Mouse (Mus musculus) hindlimb bud, embryonic 11.5 days (tissue): ENCODE data around the gene Ptprn.

Source experiments
- DNase-seq: peaks from one replicate; pipeline ENCODE4 v3.0.0-alpha.2; 2012; ENCODE audit warnings: low read depth, low spot score; ENCODE audit errors: extremely low spot score

The Ptprn gene

DNA sequence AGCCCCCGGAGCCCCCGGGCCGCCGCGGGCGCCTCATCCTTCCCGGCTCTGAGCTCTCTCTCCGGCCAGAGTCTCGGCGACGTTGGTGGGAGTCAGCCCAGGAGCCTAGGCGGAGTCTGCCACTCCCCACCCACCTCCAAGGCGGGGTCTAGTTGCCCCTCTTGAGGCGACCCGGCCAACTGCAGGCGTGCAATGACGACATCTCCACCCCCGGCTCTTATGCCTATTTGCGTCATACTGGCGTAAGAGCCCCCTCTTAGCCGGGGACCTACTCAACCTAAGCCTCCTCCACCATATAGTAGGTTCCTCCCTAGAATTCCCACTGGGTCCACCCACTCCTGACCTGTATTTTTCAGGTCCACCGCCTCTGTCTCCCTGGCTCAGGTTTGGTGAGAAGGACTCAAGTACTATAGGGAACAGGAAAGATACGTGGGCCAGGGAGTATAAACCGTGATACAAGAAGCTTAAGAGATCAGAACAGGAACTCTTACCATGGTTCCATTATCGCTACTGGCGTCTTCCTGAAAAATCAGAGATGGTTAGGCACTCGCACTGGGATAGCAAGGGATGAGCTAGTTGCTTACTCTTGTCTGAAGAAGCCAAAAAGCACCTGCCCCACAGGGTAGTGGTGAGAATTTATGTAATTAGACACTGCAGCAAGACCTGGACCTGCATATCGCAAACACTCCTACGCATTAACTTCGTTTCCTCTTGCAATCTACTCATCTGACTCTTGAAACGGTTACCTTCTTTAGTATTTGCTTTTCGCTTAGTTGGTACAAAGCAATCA lies at the start of gene Ptprn:
TSS of gene Ptprn (minus strand) at position 412 of the 790 bp plus-strand sequence.
- no peak for DNase-seq

GRCm38 (mm10) chr1:75311694-75312093 lies 47.4 kb upstream of the Ptprn start:
- DNase-seq: no peak

GRCm38 (mm10) chr1:75304662-75305061 lies 40.4 kb upstream of the Ptprn start:
- DNase-seq: no peak

DNA sequence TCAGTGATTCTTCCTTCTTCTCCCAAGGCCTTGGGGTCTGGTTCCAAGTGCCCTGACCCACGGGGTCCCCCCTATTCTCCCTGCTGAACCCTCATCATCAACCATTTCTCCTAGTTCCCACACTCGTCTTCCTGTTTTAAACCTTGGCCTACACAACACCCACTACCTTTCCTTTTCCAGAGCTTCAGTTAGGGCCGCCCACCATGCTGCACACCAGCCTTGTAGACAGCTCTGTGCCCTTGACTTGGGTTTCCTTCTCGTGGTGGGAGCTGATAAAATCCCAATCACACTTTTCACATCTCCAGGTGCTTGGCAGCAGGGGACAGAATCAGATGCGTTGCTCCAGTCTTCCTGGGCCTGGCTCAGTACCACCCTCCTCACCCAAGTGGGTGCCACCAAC lies 30.0 kb upstream of the Ptprn start:
- DNase-seq: no peak

DNA sequence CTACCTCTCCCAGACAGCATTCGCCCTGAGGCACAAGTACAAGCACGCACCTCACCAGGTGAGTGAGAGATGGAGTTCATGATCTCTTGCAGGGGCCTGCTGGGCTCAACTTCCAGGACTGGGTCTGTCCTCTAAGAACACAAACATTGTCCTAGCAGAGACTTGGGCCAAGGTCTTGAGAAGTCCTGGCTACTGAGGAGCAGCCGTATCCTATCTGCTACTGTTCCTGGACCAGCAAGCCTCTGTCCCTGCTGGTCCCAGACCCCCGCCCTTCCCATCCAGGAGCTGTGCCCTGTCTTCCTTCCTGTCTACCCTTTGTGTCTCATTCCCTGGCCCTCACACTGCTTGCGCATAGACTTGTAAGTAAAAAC lies 29.0 kb upstream of the Ptprn start:
- no peak for DNase-seq

DNA sequence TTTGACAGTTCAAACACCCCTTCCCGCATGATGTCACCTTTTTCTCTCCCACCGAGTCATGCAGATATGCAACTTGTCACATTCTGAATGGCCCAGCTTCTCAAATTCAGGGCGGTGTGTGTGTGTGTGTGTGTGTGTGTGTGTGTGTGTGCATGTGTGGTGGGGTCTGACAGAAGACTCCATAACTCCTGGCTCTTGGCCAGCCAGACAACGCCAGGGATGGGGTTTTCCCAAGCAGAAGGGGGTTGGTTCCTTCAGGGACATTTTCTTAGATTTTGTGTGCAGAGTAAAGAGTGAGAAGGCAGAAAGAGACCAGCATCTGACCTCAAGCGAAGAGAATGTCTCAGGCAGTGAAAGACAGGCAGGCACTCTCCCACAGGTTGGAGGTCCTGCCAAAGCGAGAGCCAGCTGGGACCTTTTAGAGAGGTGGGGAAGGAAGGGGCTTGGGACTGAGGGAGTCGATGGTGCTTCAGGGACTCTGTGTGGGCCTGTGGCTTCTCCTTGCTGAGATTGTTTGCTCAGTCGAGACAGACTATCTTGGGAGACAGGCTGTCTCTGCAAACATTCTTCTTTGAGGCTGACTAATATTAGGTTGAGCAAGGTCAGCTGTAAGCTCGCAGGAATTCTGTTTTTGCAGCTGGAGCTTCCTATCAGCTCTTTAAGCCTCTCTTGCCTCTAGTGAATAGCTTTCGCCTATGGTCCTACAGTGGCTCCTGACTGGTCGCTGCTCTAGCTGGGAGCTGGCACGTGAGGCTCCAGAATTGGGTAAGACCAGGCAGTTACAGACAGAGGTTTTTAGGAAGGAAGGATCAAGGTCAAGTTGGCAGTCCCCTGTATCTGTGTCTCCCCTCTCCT lies 28.4 kb upstream of the Ptprn start:
- no peak for DNase-seq

DNA sequence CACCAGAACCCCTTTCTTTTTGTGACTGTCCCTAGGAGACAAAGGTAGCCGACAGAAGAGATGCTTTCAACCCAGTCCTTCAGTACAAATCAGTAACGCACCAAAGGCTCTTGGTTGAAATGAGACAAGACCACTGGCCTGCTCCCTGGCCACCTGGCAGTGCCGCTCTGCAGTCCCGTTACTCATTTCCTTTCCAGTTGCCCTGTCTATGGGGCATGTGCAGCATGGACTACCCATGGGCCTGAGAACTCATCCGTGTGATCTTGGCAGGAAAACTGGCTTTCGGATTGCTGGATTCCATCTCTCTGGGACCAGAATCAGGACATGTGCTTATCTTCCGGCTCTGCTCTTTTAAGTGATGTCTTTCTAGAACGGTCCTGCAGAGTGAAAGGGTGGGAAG lies 27.0 kb upstream of the Ptprn start:
- DNase-seq: no peak

- DNase-seq: no peak
These were observed 26.3 kb upstream of the Ptprn start for GRCm38 (mm10) chr1:75290582-75290981.

DNA sequence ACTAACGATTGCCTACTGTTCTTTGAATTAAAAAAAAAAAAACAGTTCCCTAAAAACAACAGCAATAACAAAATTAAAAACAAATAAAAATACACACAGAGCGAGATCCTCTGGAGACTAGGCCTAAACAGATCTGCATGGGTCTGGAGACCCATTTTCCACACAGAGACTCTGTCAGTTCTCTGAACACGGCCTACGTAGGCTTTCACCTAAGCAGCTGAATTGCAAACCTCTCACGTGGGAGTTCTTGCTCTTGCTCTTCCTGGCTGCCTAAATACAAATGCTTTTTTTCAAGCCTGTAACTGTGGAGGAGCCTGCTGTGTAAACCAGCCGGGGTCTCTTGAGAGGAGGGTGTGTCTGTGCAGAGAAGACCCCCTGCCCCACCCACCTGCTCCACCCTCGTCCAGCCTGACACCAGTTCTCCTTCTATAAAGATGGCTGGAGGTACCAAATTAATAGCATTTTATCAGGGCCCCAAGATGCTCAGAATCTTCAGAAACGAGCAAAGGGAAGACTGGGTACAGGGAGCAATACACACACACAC lies 25.7 kb upstream of the Ptprn start:
- DNase-seq: no peak

DNA sequence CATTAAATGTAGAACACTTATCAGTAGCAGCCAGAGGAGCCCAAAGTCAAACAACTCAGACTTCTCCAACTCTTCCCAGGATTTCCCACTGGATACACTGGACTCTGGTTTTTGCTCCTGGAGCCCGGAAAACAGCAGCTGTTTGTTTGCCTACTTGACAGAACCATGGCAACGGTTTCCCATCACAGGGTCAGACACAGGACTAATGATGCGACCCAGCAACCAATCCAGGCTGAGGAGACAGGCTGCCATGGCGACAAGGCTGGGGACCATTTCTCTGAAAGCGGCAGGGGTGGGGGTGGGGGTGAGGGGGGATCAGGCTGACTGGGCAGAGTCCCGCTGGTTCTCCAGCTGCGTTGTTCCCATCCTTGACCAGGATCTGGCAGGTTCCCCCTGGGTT lies 25.1 kb upstream of the Ptprn start:
- no peak for DNase-seq

DNA sequence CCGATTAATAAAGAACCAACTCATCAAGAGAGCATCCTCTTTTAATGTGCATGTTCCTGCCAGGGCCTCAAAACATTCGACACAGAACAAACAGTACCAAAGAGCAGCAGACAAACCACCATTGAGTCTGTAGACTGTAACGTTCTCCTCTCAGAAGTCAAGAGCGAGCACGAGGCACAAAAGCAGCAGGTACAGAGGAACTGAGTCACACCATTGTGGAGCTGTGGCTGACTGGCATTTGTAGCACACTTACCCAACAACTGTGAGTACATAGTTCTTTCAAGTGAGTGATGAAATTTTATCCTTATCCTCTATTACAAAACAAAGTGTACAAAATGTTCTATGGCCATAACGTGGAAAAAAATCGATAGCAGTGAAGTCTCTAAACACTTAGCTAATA lies 20.6 kb upstream of the Ptprn start:
- DNase-seq: no peak

GRCm38 (mm10) chr1:75283017-75283416 lies 18.7 kb upstream of the Ptprn start:
- no peak for DNase-seq

- no peak for DNase-seq
These were observed 13.9 kb upstream of the Ptprn start, which contains the start of gene Resp18 for GRCm38 (mm10) chr1:75278228-75278627. Gene Resp18, minus strand, starts transcription at chr1:75278415.

- peak; percentile 44 for DNase-seq
These were observed 13.2 kb upstream of the Ptprn start for GRCm38 (mm10) chr1:75277195-75278188.

GRCm38 (mm10) chr1:75262969-75263951 lies 1.0 kb downstream of the Ptprn start:
- DNase-seq: no peak

DNA sequence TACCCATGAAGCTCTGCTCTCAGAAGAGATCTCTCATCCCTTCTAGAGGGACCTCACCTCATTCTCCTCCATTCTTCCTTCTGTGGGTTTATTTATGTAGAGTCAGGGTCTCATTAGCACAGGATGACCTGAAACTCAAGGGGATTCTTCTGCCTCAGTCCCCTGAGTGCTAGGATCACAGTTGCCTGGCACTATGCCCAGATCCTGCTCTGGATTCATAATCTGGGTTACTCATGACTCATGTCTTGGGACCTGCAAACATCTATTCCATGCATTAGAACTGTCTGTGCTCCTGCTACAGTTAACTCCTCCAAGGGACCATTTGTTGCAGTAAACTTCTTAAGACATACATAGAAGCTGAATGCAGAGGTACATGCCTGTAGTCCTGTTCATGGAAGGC lies 3.0 kb downstream of the Ptprn start:
- no peak for DNase-seq

DNA sequence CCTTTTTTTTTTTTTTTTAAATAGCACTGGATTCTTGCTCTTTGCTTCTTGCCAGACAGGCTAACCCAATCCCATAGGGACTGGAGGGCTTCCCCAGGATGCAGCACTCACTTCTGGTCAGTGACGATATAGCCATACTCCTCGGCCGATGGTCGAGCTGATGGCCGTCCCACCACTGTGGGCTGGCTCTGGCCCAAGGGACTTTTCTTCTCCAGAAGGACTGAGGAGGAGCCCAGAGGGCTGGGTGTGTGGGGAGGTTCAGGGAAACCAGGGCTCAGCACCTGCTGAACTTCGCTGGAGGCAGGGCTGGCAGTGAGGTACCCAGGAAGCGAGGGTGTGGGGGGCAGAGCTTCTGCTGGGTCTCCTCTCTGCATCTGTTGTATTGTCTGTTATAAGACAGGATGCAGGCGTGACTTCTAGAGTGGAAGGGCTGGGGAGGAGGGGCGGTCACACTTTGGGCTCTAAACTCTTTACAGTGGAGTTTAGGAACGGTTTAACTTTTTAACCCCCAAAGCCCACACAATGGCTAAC lies 8.7 kb downstream of the Ptprn start:
- no peak for DNase-seq

GRCm38 (mm10) chr1:75254625-75255013 lies 9.7 kb downstream of the Ptprn start:
- no peak for DNase-seq
